Mouse (Mus musculus) thymus, adult 2 months (tissue): ENCODE results near the gene Cyp4x1. TPM values are rescaled to one million over a fixed set of nuclear protein-coding genes. Genes with fewer than 3 reads are reported as not detected.

Experiments
- DNase-seq: peaks from one replicate; pipeline ENCODE4 v3.0.0; 2021
- H3K27ac ChIP-seq: fragments of 200-500 bp; 2 replicates; pipeline ENCODE4 v1.5.1; 2012; ENCODE audit warnings: low read length, control low read depth; ENCODE audit not compliant: control insufficient read depth, insufficient read depth
- H3K27me3 ChIP-seq: fragments of 200-500 bp; 2 replicates; pipeline ENCODE4 v1.6.1; 2012; ENCODE audit warnings: mild to moderate bottlenecking, low read length, moderate library complexity, mixed read lengths; ENCODE audit not compliant: control insufficient read depth, insufficient read depth
- H3K36me3 ChIP-seq: fragments of 200-500 bp; 2 replicates; pipeline ENCODE4 v1.6.1; 2012; ENCODE audit warnings: mild to moderate bottlenecking, low read length, moderate library complexity; ENCODE audit not compliant: control insufficient read depth, insufficient read depth
- H3K4me1 ChIP-seq: fragments of 200-500 bp; replicated peaks from 2 replicates; pipeline ENCODE4 v1.6.1; 2012; ENCODE audit warnings: low read length; ENCODE audit not compliant: control insufficient read depth, insufficient read depth
- H3K4me3 ChIP-seq: fragments of 200-500 bp; 2 replicates; pipeline ENCODE4 v1.5.1; 2012; ENCODE audit warnings: mild to moderate bottlenecking, low read length, control low read depth, moderate library complexity; ENCODE audit not compliant: control insufficient read depth, insufficient read depth
- CTCF ChIP-seq: fragments of 200-500 bp; IDR thresholded peaks from 2 replicates; pipeline ENCODE4 v1.5.1; 2012; ENCODE audit warnings: mild to moderate bottlenecking, control low read depth, low read length, moderate library complexity, borderline replicate concordance; ENCODE audit not compliant: control insufficient read depth, poor library complexity, insufficient read depth; ENCODE audit errors: extremely low read depth
- POLR2A ChIP-seq: fragments of 200-500 bp; IDR thresholded peaks from 2 replicates; pipeline ENCODE4 v1.6.1; 2012; ENCODE audit warnings: mild to moderate bottlenecking, low read length, control low read depth, moderate library complexity; ENCODE audit not compliant: control insufficient read depth, poor library complexity, insufficient read depth; ENCODE audit errors: extremely low read depth
- WGBS: fragments of 180-500 bp; shearing (Covaris S2); methylation state at CpG from one replicate; pipeline ENCODE4 v1.1.7; 2018; 5-methylcytosine and 5-hydroxymethylcytosine counted together
- polyA plus RNA-seq: library from polyadenylated mRNA; depleted of rRNA; stranded (reverse); fragments of >200 nt; gene quantifications from 2 replicates; pipeline ENCODE4 v1.2.3, GENCODE M21; 2012

The Cyp4x1 gene
- polyA plus RNA-seq, 1 experiment, result not detected

DNA sequence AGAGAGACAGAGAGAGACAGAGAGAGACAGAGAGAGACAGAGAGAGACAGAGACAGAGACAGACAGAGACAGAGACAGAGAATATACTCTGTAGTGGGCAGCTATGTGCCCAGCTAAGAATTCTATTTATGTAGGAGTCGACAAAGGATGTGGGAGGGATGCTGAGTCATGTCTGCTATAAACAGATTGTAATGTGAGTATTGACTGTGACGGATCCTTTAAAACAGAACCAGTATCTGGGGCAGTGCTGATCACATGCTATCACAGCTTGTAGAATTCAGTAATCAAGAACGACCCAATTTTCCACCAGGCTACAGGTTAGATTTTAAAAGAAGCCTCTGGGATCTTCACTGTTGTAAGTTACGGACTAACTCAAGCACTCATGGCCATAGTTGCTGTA is 30.6 kb downstream of the Cyp4x1 start:
- TF ChIP-seq POLR2A, result no peak
- no peak for TF ChIP-seq CTCF
- H3K27ac ChIP-seq, result no peak overlapping the region
- DNase-seq, result no peak
- H3K4me1 ChIP-seq, result no peaks in the 10 kb centered on the region
- H3K4me3 ChIP-seq, result no peak overlapping the region
- H3K27me3 ChIP-seq, result no peaks in the 10 kb centered on the region
- WGBS, result 31% methylated on average over 4 of the region's 4 CpGs
- no peaks in the 10 kb centered on the region for H3K36me3 ChIP-seq

DNA sequence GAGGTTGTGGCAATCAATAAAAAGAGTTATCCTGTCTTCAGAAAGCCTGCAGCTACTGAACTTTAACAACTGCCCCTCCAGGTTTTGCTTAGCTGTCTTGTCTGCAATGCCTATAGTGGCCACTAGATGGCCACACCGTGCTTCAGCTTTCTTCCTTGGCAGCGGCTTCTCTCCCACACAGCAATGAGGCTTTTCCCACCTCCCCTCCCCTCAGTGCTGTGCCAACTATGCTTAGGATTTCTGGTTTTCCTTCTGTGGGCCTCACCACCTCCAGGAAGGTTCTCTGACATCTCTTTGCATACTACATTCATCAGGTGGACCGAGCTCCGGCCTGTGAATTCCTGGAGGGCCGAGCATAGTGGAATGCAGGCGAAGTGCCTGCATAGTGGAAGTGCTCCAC is 32.4 kb downstream of the Cyp4x1 start:
- no peaks in the 10 kb centered on the region; the same call in 1 of the 2 replicates for H3K27me3 ChIP-seq
- no peak overlapping the region for H3K4me3 ChIP-seq
- no peaks in the 10 kb centered on the region for H3K4me1 ChIP-seq
- TF ChIP-seq CTCF, result peak; percentile 68; the same call in 1 of the 2 replicates
- TF ChIP-seq POLR2A, result no peak
- WGBS, result 69% methylated on average over 6 of the region's 6 CpGs
- peak; percentile 34 for DNase-seq
- no peaks in the 10 kb centered on the region for H3K36me3 ChIP-seq
- H3K27ac ChIP-seq, result no peak overlapping the region

DNA sequence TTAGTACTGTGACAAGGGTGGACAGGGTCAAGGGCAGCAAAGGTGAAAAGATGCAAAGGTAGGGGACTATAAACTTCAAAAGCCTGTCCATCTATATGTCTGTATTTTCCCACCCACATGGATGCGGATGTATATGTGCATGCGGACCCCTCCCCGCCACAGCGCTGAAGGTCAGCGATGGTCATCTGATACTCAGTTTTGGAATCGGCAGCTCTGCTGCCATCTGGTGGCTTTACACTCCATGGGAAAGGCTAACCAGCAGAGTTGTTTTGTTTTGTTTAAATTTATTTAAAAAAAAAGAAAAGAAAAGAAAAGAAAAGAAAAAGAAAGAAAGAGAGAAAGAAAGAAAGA is 37.0 kb downstream of the Cyp4x1 start:
- Histone ChIP-seq H3K4me3 (no peak overlapping the region), H3K36me3 (no peaks in the 10 kb centered on the region), H3K4me1 (0 out of 2 replicates have a peak, but pooled peaks cover 4% of the 10 kb centered on the region), H3K27ac (no peak overlapping the region), H3K27me3 (no peaks in the 10 kb centered on the region; the same call in 1 of the 2 replicates)
- under 1% methylated on average over 6 of the region's 6 CpGs for WGBS
- no peak for TF ChIP-seq POLR2A
- no peak for TF ChIP-seq CTCF
- DNase-seq, result no peak

DNA sequence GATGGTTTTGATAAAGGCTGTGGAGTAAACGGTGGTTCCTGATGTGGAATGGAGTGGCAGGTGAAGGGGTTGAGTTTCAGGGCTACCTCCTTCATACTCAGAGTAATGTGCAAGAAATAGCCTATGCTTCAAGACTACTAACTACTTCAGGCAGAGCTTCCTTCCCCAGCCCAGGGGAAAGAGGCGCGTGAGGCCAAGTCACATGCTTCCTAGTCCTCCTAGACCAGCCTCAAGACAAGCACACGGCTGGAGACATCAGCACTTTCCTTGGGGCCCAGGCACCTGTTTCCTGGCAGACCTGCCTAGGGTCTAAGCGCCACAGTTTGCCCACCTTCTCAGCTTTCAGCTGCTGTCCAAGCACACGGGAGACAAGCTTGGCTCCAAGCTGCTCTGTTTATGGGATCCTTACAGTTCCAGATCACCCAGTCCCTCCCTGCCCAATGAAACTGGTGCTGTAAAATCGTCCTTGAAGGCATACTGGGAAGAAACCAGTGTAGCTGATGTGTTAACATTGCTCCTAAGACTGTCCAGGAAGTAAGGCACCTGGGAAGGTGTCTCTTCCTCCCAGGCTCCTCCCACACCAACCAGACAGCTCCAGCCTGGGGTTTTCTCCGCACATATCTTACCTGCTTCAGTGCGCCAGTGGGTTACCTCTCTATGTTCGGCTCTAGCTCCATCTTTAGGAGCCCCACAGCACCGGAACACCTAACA is 37.5 kb downstream of the Cyp4x1 start:
- 5% methylated on average over 11 of the region's 11 CpGs for WGBS

DNA sequence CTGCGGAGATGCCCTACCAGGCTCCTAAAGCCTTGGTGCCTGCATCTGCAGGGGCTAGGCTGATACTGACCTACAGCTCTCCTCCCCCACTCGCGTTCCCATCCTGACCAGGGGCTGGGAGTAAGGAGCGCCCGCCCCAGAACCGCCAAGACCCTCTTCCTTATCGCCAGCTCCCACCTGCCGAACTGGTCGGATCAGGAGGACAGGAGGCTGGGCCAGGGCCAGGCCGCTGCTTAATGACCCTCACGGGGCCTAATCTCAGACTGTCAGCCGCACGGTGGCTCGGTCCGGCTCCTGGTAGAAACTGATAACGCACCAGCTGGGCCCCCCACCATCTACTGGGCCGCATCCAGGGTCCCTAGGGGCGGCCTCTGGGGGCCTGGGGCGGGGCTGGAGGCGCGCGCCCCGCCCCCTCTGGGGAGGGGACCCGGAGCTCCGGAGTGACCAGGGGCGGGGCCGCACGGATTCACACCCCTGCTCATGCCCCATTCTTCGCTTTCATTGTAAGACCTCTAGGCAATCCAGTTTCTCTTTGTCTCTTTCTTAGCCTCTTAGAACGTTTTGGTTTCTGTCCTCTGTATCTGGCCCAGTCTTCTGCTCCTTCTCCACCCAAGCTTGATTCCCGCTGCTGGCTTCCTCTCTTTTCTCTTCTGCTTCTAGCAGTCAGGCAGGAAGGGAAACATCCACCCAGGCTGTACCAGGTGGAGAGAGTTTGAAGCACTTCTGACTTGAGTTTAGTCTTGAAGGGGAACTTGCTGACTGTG is 38.2 kb downstream of the Cyp4x1 start:
- no peak for DNase-seq
- H3K27ac ChIP-seq, result no peak overlapping the region
- H3K4me3 ChIP-seq, result no peak overlapping the region
- H3K4me1 ChIP-seq, result 0 out of 2 replicates have a peak, but pooled peaks cover 4% of the 10 kb centered on the region
- H3K36me3 ChIP-seq, result no peaks in the 10 kb centered on the region
- 4% methylated on average over 30 of the region's 31 CpGs for WGBS
- TF ChIP-seq CTCF, result no peak
- H3K27me3 ChIP-seq, result no peaks in the 10 kb centered on the region; the same call in 1 of the 2 replicates

More for the DNA sequence above, 37.5 kb downstream of the Cyp4x1 start:
- H3K27me3 ChIP-seq, result no peaks in the 10 kb centered on the region; the same call in 1 of the 2 replicates
- DNase-seq, result no peak
- 0 out of 2 replicates have a peak, but pooled peaks cover 4% of the 10 kb centered on the region for H3K4me1 ChIP-seq
- no peak overlapping the region for H3K27ac ChIP-seq
- TF ChIP-seq CTCF (no peak), POLR2A (no peak)
- H3K4me3 ChIP-seq, result no peak overlapping the region
- no peaks in the 10 kb centered on the region for H3K36me3 ChIP-seq

DNA sequence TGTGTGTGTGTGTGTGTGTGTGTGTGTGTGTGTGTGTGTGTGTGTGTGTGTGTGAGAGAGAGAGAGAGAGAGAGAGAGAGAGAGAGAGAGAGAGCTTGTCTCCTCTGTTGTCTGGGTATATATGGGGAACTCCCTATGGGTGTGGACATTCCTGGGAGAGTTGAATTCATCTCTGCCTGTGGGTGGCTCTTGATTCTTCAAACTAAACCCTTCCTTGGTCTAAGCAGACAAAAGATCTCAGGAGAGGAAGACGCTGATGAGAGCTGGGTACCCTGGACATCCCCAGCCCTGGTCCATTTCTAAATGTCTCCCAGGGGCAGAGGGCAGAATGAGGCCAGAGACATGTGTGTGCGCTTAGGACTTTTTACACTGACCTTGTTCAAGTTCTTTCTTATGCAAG is 40.0 kb downstream of the Cyp4x1 start:
- H3K4me3 ChIP-seq, result no peak overlapping the region
- H3K4me1 ChIP-seq, result 0 out of 2 replicates have a peak, but pooled peaks cover 4% of the 10 kb centered on the region
- no peaks in the 10 kb centered on the region; the same call in 1 of the 2 replicates for H3K27me3 ChIP-seq
- TF ChIP-seq POLR2A, result no peak
- H3K36me3 ChIP-seq, result no peaks in the 10 kb centered on the region
- WGBS, result 93% methylated on average over 2 of the region's 2 CpGs
- DNase-seq, result no peak
- H3K27ac ChIP-seq, result no peak overlapping the region

DNA sequence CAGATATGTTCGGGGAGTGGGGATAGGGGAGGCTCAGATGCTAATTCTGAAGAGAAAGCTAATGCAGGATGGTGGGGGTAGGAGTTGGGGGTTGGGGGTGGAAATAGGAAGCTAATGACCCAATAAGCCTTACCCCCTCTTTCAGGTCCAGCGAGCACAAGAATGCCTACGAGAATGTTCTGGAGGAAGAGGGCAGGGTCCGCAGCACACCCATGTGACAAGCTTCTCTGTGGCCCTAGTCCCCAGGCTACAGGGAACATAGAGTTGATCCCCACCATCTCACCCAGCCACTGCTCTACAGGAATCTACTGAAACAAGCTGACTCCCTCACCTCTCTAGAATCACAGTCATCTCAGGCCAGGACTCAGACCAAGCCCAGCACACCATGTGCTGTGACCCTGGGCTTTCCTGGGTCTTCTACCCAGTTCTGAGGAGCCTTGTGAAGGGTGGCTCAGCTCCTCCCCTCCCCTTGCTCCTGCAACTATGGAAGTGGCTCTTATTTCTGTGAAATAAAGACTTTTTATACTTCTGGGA is 40.7 kb downstream of the Cyp4x1 start:
- Histone ChIP-seq H3K36me3 (no peaks in the 10 kb centered on the region), H3K27ac (no peak overlapping the region), H3K27me3 (no peaks in the 10 kb centered on the region; the same call in 1 of the 2 replicates), H3K4me1 (0 out of 2 replicates have a peak, but pooled peaks cover 4% of the 10 kb centered on the region), H3K4me3 (no peak overlapping the region)
- no peak for DNase-seq
- TF ChIP-seq CTCF (no peak), POLR2A (no peak)
- WGBS, result 94% methylated on average over 4 of the region's 4 CpGs
